Mouse (Mus musculus): ENCODE results near the gene Sgms1.

GRCm38 (mm10) chr19:32345181-32345745 lies 44.3 kb downstream of the Sgms1 start:
- TF ChIP-seq CTCF (IDR thresholded peaks at IDR 0.05; ENCODE audit: borderline replicate concordance, insufficient read depth, low read length) = no peak
- TF ChIP-seq POLR2A (IDR thresholded peaks at IDR 0.05; ENCODE audit: low read depth, low read length) = no peak

Data from embryonic fibroblast, embryonic 13.5 days (primary cell).